Mouse (Mus musculus) thymus, postnatal 4 days (tissue): ENCODE results near the gene 4930524J08Rik.
A peak's percentile ranks its signal among the peaks of the same experiment; 100 is the strongest.

ENCODE experiments used
- DNase-seq: peaks from one replicate; pipeline ENCODE4 v3.0.0; 2021

Gene 4930524J08Rik

GRCm38 (mm10) chr5:99978699-99979442, at the start of gene 4930524J08Rik, which contains the start of gene Hnrnpd:
TSS of gene 4930524J08Rik (plus strand) at chr5:99979061.
TSS of gene Hnrnpd (minus strand) at chr5:99978938.
- peak; percentile 92 for DNase-seq

GRCm38 (mm10) chr5:99931910-99932309, 47.0 kb upstream of the 4930524J08Rik start:
- no peak for DNase-seq

- DNase-seq = no peak
Measured at GRCm38 (mm10) chr5:99939440-99939839, 39.4 kb upstream of the 4930524J08Rik start.

GRCm38 (mm10) chr5:99941273-99941672, 37.6 kb upstream of the 4930524J08Rik start:
- no peak for DNase-seq

- DNase-seq = no peak
Measured at GRCm38 (mm10) chr5:99941776-99942502, 36.9 kb upstream of the 4930524J08Rik start.

- DNase-seq = no peak
Measured at GRCm38 (mm10) chr5:99952513-99952912, 26.3 kb upstream of the 4930524J08Rik start.

GRCm38 (mm10) chr5:99953883-99954282, 25.0 kb upstream of the 4930524J08Rik start:
- DNase-seq = no peak

GRCm38 (mm10) chr5:99958666-99959065, 20.2 kb upstream of the 4930524J08Rik start:
- no peak for DNase-seq

GRCm38 (mm10) chr5:99959236-99959936, 19.5 kb upstream of the 4930524J08Rik start:
- no peak for DNase-seq

GRCm38 (mm10) chr5:99959960-99960359, 18.9 kb upstream of the 4930524J08Rik start:
- no peak for DNase-seq

- DNase-seq = peak; percentile 18
Measured at GRCm38 (mm10) chr5:99973941-99974340, 4.9 kb upstream of the 4930524J08Rik start.

GRCm38 (mm10) chr5:99975061-99975460, 3.8 kb upstream of the 4930524J08Rik start:
- DNase-seq = no peak

- no peak for DNase-seq
Measured at GRCm38 (mm10) chr5:99975776-99976175, 3.1 kb upstream of the 4930524J08Rik start.

GRCm38 (mm10) chr5:99976334-99976955, 2.4 kb upstream of the 4930524J08Rik start:
- DNase-seq = peak; percentile 25

GRCm38 (mm10) chr5:99977516-99978301, 1.2 kb upstream of the 4930524J08Rik start:
- DNase-seq = peak; percentile 84

GRCm38 (mm10) chr5:99983452-99984061, 4.7 kb downstream of the 4930524J08Rik start:
- DNase-seq = no peak

GRCm38 (mm10) chr5:99994166-99994565, 15.3 kb downstream of the 4930524J08Rik start:
- no peak for DNase-seq

- DNase-seq = no peak
Measured at GRCm38 (mm10) chr5:99994680-99995079, 15.8 kb downstream of the 4930524J08Rik start.

- no peak for DNase-seq
Measured at GRCm38 (mm10) chr5:100000048-100000447, 21.2 kb downstream of the 4930524J08Rik start.

- no peak for DNase-seq
Measured at GRCm38 (mm10) chr5:100000500-100000899, 21.6 kb downstream of the 4930524J08Rik start.

GRCm38 (mm10) chr5:100003895-100004294, 25.0 kb downstream of the 4930524J08Rik start:
- no peak for DNase-seq

- no peak for DNase-seq
Measured at GRCm38 (mm10) chr5:100005431-100005830, 26.6 kb downstream of the 4930524J08Rik start.
